Mouse (Mus musculus): ENCODE data around the gene H2-DMb2. TPM values are rescaled to one million over a fixed set of nuclear protein-coding genes. Genes with fewer than 3 reads are reported as not detected.

The H2-DMb2 gene
- total RNA-seq (2021) (1 to 10 TPM; 2.0 to 3.4 TPM), polyA plus RNA-seq (2012; rRNA removed) (1.3 and 2.3 TPM in 2 replicates)
- long read RNA-seq, result 0 reads

- no peak for DNase-seq
Observed at GRCm38 (mm10) chr17:34143033-34143432, at the start of gene H2-DMb2. TSS of gene H2-DMb2 (plus strand) at chr17:34143307.

- DNase-seq, result no peak
Observed at GRCm38 (mm10) chr17:34094283-34095035, 48.6 kb upstream of the H2-DMb2 start.

GRCm38 (mm10) chr17:34096497-34097010 is 46.6 kb upstream of the H2-DMb2 start:
- DNase-seq, result peak; percentile 71

GRCm38 (mm10) chr17:34097272-34097671 is 45.8 kb upstream of the H2-DMb2 start:
- no peak for DNase-seq

- no peak for DNase-seq
Observed at GRCm38 (mm10) chr17:34098709-34099479, 44.2 kb upstream of the H2-DMb2 start.

- DNase-seq, result no peak
Observed at GRCm38 (mm10) chr17:34099531-34099930, 43.6 kb upstream of the H2-DMb2 start.

- no peak for DNase-seq
Observed at GRCm38 (mm10) chr17:34101185-34101584, 41.9 kb upstream of the H2-DMb2 start.

- peak; percentile 89 for DNase-seq
Observed at GRCm38 (mm10) chr17:34101604-34102032, 41.5 kb upstream of the H2-DMb2 start.

GRCm38 (mm10) chr17:34102831-34103230 is 40.3 kb upstream of the H2-DMb2 start:
- DNase-seq, result no peak

- DNase-seq, result no peak
Observed at GRCm38 (mm10) chr17:34104804-34105203, 38.3 kb upstream of the H2-DMb2 start.

- no peak for DNase-seq
Observed at GRCm38 (mm10) chr17:34106555-34106954, 36.6 kb upstream of the H2-DMb2 start.

GRCm38 (mm10) chr17:34107109-34107867 is 35.8 kb upstream of the H2-DMb2 start:
- no peak for DNase-seq

GRCm38 (mm10) chr17:34108460-34108859 is 34.6 kb upstream of the H2-DMb2 start:
- DNase-seq, result no peak

GRCm38 (mm10) chr17:34109038-34109805 is 33.9 kb upstream of the H2-DMb2 start:
- DNase-seq, result no peak

- no peak for DNase-seq
Observed at GRCm38 (mm10) chr17:34109806-34110195, 33.3 kb upstream of the H2-DMb2 start.

- DNase-seq, result no peak
Observed at GRCm38 (mm10) chr17:34110309-34110708, 32.8 kb upstream of the H2-DMb2 start.

GRCm38 (mm10) chr17:34114114-34114513 is 29.0 kb upstream of the H2-DMb2 start:
- no peak for DNase-seq

GRCm38 (mm10) chr17:34116736-34117370 is 26.3 kb upstream of the H2-DMb2 start:
- peak; percentile 47 for DNase-seq

GRCm38 (mm10) chr17:34117421-34118112 is 25.5 kb upstream of the H2-DMb2 start:
- DNase-seq, result no peak
